Mouse (Mus musculus) kidney, embryonic 16.5 days (tissue): Measurements from ENCODE around the gene Gm20538. TPM values are rescaled to one million over a fixed set of nuclear protein-coding genes. Genes with fewer than 3 reads are reported as not detected.

ENCODE experiments used
- ATAC-seq: fragments of 200-750 bp; cut with Nextera tagmentation; 2 replicates; pipeline ENCODE4 v1.8.0; 2017; ENCODE audit warnings: moderate TSS enrichment; ENCODE audit not compliant: low FRiP score, low TSS enrichment
- H3K27ac ChIP-seq: fragments of 300-500 bp; sonication (generic); 2 replicates; pipeline ENCODE4 v1.5.1; 2014; ENCODE audit warnings: low read length
- H3K27me3 ChIP-seq: fragments of 300-500 bp; sonication (generic); 2 replicates; pipeline ENCODE4 v1.6.1; 2014; ENCODE audit warnings: low read length, control low read depth, mixed read lengths; ENCODE audit not compliant: insufficient read depth
- H3K36me3 ChIP-seq: fragments of 300-500 bp; sonication (generic); 2 replicates; pipeline ENCODE4 v1.6.1; 2014; ENCODE audit warnings: low read length, control low read depth, mixed read lengths; ENCODE audit not compliant: insufficient read depth
- H3K4me1 ChIP-seq: fragments of 300-500 bp; sonication (generic); 2 replicates; pipeline ENCODE4 v1.6.1; 2014; ENCODE audit warnings: low read length, control low read depth, mixed read lengths; ENCODE audit not compliant: insufficient read depth
- H3K4me2 ChIP-seq: fragments of 300-500 bp; sonication (generic); replicated peaks from 2 replicates; pipeline ENCODE4 v1.6.1; 2014; ENCODE audit warnings: low read depth, low read length
- H3K4me3 ChIP-seq: fragments of 300-500 bp; sonication (generic); 2 replicates; pipeline ENCODE4 v1.5.1; 2014; ENCODE audit warnings: mild to moderate bottlenecking, low read length
- H3K9ac ChIP-seq: fragments of 300-500 bp; sonication (generic); replicated peaks from 2 replicates; pipeline ENCODE4 v1.6.1; 2014; ENCODE audit warnings: low read length
- H3K9me3 ChIP-seq: fragments of 300-500 bp; sonication (generic); 2 replicates; pipeline ENCODE4 v1.6.1; 2016; ENCODE audit warnings: low read length, control low read depth
- WGBS: fragments of 180-500 bp; shearing (Covaris S2); extraction: QIAGEN DNeasy Blood & Tissue Kit; methylation state at CpG from one replicate; pipeline ENCODE4 v1.1.7; 2014; 5-methylcytosine and 5-hydroxymethylcytosine counted together
- polyA plus RNA-seq: library from polyadenylated mRNA; unstranded; fragments of >200 nt; fragmentation: Nextera tagmentation; extraction: Ambion mirVana; gene quantifications from 2 replicates; pipeline ENCODE4 v1.2.1, GENCODE M21; 2015

The Gm20538 gene
- polyA plus RNA-seq, 1 experiment from 2014 or later, result 1.2 TPM

DNA sequence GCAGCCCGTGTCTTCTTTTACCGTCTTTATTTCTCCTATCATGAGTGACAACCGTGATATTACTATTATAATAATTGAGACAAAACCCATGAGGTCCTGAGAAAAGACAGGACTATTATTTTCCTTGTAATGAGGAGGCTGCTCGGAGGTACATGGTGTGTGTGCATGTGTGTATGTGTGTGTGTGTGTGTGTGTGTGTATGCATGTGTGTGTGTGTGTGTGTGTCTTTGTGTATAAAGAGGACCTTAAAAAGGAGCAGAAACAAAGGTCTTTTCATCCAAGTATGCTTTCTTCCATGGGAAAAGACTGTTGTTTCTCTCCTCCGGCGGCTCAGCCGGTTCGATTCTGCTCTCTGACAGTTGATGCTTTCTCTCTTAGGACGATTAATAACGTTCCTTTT lies 55.7 kb downstream of the Gm20538 start:
- Histone ChIP-seq H3K4me1 (peaks cover 17% of the 10 kb centered on the region), H3K4me2 (no peak overlapping the region), H3K27ac (no peak overlapping the region), H3K36me3 (no peaks in the 10 kb centered on the region), H3K4me3 (no peak overlapping the region), H3K9ac (no peak overlapping the region), H3K27me3 (0 out of 2 replicates have a peak, but pooled peaks cover 4% of the 10 kb centered on the region), H3K9me3 (no peaks in the 10 kb centered on the region)
- no peak for ATAC-seq
- 72% methylated on average over 10 of the region's 10 CpGs for WGBS

DNA sequence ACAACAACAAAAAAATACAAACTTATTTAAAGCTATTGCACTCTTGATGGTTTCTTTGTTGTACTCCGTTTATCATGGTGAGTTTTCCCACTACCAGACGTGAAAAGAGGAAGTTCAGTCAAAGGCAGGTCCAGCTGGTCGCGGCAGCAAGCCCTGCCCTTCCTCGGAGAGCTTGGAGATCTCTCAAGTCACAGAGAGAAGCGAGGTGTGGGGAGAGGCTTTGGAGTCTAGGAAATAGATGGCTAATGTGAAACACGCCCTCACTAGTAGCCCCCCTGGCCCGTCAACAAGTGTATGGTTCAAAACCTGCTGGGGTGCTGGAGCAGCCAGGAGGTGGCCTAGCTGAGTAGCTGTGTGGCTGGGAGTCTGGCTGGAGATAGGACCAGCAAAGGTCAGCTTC lies 56.1 kb downstream of the Gm20538 start:
- ATAC-seq, result no peak
- Histone ChIP-seq H3K27me3 (0 out of 2 replicates have a peak, but pooled peaks cover 4% of the 10 kb centered on the region), H3K4me3 (no peak overlapping the region), H3K36me3 (no peaks in the 10 kb centered on the region), H3K4me2 (no peak overlapping the region), H3K27ac (no peak overlapping the region), H3K4me1 (peaks cover 17% of the 10 kb centered on the region), H3K9ac (no peak overlapping the region), H3K9me3 (no peaks in the 10 kb centered on the region)
- 63% methylated on average over 8 of the region's 8 CpGs for WGBS

Other genes with a start within 250 kb of the Gm20538 start
- gene Scd4, start 219.7 kb downstream of the Gm20538 start, polyA plus RNA-seq, result 0.12 and 0.17 TPM in 2 replicates
- 3.1 and 3.3 TPM in 2 replicates for gene Scd1, start 145.0 kb downstream of the Gm20538 start, polyA plus RNA-seq
- 2.6 and 2.8 TPM in 2 replicates for gene Wnt8b, start 59.4 kb downstream of the Gm20538 start, polyA plus RNA-seq
- 1.3 and 1.9 TPM in 2 replicates for gene Sec31b, start 7.0 kb downstream of the Gm20538 start, polyA plus RNA-seq
- gene Ndufb8, start 2.6 kb upstream of the Gm20538 start, polyA plus RNA-seq, result 632 and 676 TPM in 2 replicates
- 32.8 and 34.2 TPM in 2 replicates for gene Hif1an, start 10.0 kb upstream of the Gm20538 start, polyA plus RNA-seq
- 23.8 and 33.2 TPM in 2 replicates for gene Pax2, start 203.2 kb upstream of the Gm20538 start, polyA plus RNA-seq